Comparison of ENCODE assay signal across 30 mouse cellular contexts in the genomic region with DNA sequence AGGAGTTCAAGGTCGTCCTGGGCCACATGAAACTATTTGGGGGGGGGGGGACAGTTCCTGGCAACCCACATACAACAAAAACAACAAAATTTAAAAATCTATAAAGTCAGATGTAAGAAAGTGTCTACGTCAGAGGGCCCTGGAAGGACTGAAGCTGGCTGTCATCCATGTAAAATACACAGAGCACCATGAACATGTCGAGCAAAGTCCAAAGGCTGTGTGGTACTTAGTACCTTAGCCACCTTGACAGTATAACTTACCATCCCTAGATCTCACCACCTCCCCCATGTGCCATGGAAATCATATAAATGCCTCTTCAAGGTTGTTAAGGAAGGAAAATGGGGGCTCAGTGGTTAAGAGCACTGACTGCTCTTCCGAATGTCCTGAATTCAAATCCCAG.
"Had no signal": no experiment of that assay in that cellular context is flagged by ENCODE, and none has a peak within 500 bp of the region (broad histone marks: within the 10 kb centered on the region; RNA-seq: fewer than 3 reads in every experiment).

No protein-coding gene starts in this region.

- DNase-seq: left cerebral cortex, postnatal 4 days; liver, embryonic 13.5 days; lung, adult 18-20 months; lung, adult 2 months; lung, embryonic 14.5 days; lung, postnatal 10 days; lung, postnatal 14 days; lung, postnatal 36 days; lung, postnatal 4 days; midbrain, embryonic 14.5 days had no signal

- H3K4me1 ChIP-seq: limb, embryonic 15.5 days; liver, embryonic 12.5 days; liver, embryonic 13.5 days; liver, embryonic 15.5 days; megakaryocyte, embryonic 14.5 days; midbrain, embryonic 13.5 days; midbrain, embryonic 15.5 days; neural tube, embryonic 12.5 days had no signal

- H3K4me2 ChIP-seq: limb, embryonic 12.5 days; limb, embryonic 13.5 days; limb, embryonic 15.5 days; liver, embryonic 12.5 days; liver, embryonic 13.5 days; liver, embryonic 15.5 days; lung, embryonic 14.5 days; lung, embryonic 15.5 days; midbrain, embryonic 11.5 days; midbrain, embryonic 12.5 days; midbrain, embryonic 13.5 days; midbrain, embryonic 15.5 days; neural tube, embryonic 12.5 days had no signal

- H3K4me3 ChIP-seq: left cerebral cortex, adult 2 months; limb, embryonic 10.5 days; limb, embryonic 12.5 days; limb, embryonic 13.5 days; limb, embryonic 15.5 days; liver, embryonic 12.5 days; liver, embryonic 13.5 days; liver, embryonic 15.5 days; lung, embryonic 15.5 days; megakaryocyte, embryonic 14.5 days; midbrain, embryonic 10.5 days; midbrain, embryonic 12.5 days; midbrain, embryonic 13.5 days; midbrain, embryonic 15.5 days; myocyte; neural tube, embryonic 12.5 days had no signal

- H3K9me3 ChIP-seq: limb, embryonic 10.5 days; limb, embryonic 12.5 days; limb, embryonic 13.5 days; limb, embryonic 15.5 days; liver, embryonic 12.5 days; liver, embryonic 13.5 days; liver, embryonic 15.5 days; lung, embryonic 15.5 days; megakaryocyte, embryonic 14.5 days; midbrain, embryonic 10.5 days; midbrain, embryonic 12.5 days; midbrain, embryonic 13.5 days; midbrain, embryonic 15.5 days; neural tube, embryonic 12.5 days had no signal

- H3K9ac ChIP-seq: limb, embryonic 12.5 days; limb, embryonic 13.5 days; limb, embryonic 15.5 days; liver, embryonic 12.5 days; liver, embryonic 13.5 days; liver, embryonic 14.5 days; liver, embryonic 15.5 days; lung, embryonic 14.5 days; lung, embryonic 15.5 days; midbrain, embryonic 12.5 days; midbrain, embryonic 13.5 days; midbrain, embryonic 15.5 days; neural tube, embryonic 12.5 days had no signal

- H3K27me3 ChIP-seq: limb, embryonic 12.5 days; limb, embryonic 13.5 days; limb, embryonic 15.5 days; liver, embryonic 12.5 days; liver, embryonic 13.5 days; liver, embryonic 15.5 days; lung, embryonic 15.5 days; megakaryocyte, embryonic 14.5 days; midbrain, embryonic 12.5 days; midbrain, embryonic 13.5 days; midbrain, embryonic 15.5 days; neural tube, embryonic 12.5 days had no signal

- H3K36me3 ChIP-seq: limb, embryonic 12.5 days; lung, embryonic 15.5 days; midbrain, embryonic 12.5 days; midbrain, embryonic 13.5 days; midbrain, embryonic 15.5 days; neural tube, embryonic 12.5 days had no signal

- H3K27ac ChIP-seq: left cerebral cortex, adult 2 months; limb, embryonic 12.5 days; limb, embryonic 13.5 days; limb, embryonic 15.5 days; liver, embryonic 12.5 days; liver, embryonic 13.5 days; liver, embryonic 14.5 days; liver, embryonic 15.5 days; macrophage; midbrain, embryonic 12.5 days; midbrain, embryonic 13.5 days; midbrain, embryonic 15.5 days; neural tube, embryonic 12.5 days had no signal

- ATAC-seq: liver, embryonic 12.5 days; lung, postnatal 0 days; midbrain, embryonic 13.5 days; midbrain, embryonic 15.5 days; midbrain, embryonic 16.5 days had no signal
